Mouse (Mus musculus): ENCODE measurements around the gene Arhgap24.
"Not testable (repeated sequence)": the region's sequence is repeated elsewhere in the genome, so short reads cannot be mapped to it uniquely, and the experiment has no call there.

Arhgap24 gene

DNA sequence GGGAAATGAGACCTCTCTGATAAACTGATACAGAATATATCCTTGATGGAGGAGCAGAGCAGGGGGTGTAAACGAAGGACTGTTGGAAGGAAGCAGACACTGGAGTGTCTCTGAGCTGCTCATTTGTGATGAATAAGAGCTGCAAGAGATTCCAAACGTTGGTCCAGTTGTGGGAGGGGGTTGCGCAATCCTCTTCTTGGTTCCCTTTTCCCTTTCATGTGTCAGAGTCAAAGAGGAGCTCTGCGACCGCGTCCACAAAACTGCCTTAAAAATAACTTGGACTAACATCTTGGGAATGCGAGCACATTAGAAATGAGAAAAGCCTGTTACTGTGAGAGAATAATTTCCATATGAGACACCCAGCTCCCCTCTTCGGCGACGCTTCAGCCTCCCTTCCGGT lies 312.3 kb downstream of the Arhgap24 start:
- no peak for DNase-seq (ENCODE audit: low spot score in 2 of 2)

- DNase-seq (ENCODE audit: low spot score in 2 of 2) = no peak
Measured at GRCm38 (mm10) chr5:102801469-102801868, 320.3 kb downstream of the Arhgap24 start.

DNA sequence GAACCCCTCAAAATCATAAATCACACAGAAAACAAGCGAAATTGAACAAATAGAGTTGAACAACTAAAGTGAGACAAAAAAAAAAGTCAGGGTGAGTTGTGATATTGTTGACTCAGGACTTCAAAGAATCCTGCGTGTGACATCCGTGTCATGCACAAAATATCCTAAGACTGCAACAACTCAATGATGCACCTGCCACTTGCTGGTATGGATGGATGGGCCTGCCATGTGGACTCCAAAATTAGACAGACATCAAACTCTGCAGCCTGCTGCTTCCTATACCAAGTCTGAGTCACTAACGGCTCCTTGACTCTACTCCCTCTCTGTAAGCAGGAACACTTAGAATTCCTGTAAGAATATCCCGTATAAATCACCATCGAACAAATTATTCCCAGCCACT lies 321.6 kb downstream of the Arhgap24 start:
- DNase-seq (ENCODE audit: low spot score in 2 of 2) = no peak

- DNase-seq (ENCODE audit: low spot score in 2 of 2) = no peak
Measured at GRCm38 (mm10) chr5:102803675-102804074, 322.5 kb downstream of the Arhgap24 start.

DNA sequence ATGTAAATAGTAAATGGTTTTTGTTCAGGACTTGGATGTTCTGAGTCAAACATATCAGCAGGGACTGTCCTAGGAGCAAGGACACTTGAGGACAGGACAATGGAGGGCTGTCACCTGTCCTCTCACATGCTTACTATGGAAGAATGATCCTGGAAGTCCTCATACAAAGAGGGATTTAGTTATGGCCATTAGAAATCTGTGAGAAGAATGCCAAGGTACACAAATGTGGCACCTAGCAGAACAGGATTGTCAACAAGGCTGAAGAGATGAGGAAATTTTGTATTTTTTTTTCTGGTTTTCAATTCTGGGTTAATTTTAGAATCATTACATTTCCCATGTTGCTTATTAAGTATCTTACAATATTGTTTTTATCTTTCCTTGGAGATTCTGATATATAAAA lies 326.3 kb downstream of the Arhgap24 start:
- DNase-seq (ENCODE audit: low spot score in 2 of 2) = no peak

- DNase-seq (ENCODE audit: low spot score in 2 of 2) = no peak
Measured at GRCm38 (mm10) chr5:102810366-102810957, 329.3 kb downstream of the Arhgap24 start.

- no peak for DNase-seq (ENCODE audit: low spot score in 2 of 2)
Measured at GRCm38 (mm10) chr5:102813271-102813670, 332.1 kb downstream of the Arhgap24 start.

GRCm38 (mm10) chr5:102817641-102818040 lies 336.4 kb downstream of the Arhgap24 start:
- DNase-seq (ENCODE audit: low spot score in 2 of 2) = no peak

GRCm38 (mm10) chr5:102825538-102825937 lies 344.3 kb downstream of the Arhgap24 start:
- no peak for DNase-seq (ENCODE audit: low spot score in 2 of 2)

DNA sequence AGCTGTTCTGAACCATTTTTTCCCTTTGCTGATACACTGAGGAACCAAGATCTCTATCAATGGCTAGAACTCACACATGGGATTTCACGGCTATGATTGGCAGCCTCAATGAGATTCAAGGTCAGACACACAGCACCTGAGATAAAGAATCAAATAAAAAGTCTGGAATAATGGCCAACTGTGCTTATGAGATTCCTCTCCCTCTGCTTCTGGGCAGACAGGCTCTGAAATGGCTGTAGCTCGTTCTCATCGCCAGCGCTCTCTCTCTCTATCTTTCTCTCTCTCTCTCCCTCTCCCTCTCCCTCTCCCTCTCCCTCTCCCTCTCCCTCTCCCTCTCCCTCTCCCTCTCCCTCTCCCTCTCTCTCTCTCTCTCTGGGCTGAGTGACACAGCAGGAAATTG lies 357.9 kb downstream of the Arhgap24 start:
- DNase-seq (ENCODE audit: low spot score in 2 of 2) = no peak

DNA sequence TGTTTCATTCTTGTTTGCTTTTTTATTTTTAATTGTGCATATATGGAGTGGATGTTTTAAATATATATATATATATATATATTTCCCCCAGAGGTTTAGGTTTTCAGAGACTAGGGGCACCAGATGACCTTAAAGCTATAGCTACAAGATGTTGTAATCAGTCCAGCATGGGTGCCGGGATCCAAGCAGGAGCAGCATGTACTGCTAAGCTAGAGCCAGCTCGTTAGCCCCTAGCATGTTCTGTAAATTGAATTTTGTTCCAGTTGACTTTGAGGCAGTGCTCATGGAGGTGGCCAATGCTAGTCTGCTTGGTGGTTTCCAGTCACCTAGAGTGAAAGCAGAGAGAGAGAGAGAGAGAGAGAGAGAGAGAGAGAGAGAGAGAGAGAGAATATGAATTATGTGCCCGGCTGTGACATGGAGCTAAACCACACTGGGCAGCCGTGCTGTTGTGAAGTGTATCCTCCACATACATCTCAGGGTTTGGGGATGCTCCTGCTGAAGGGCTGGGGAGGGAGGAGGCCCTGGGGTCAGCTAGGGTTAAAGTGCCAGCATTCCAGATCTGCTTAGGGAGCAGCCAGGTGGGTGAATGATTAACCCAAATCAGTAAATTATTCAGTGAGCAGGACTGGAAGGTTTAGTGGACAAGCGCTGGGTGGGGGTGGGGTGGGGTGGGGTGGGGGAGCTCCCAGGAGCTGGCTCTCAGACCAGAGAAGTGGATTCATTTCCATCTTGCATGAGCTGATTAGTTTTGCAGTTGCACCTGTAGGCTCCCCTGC lies 362.9 kb downstream of the Arhgap24 start:
- DNase-seq (ENCODE audit: low spot score in 2 of 2) = no peak

DNA sequence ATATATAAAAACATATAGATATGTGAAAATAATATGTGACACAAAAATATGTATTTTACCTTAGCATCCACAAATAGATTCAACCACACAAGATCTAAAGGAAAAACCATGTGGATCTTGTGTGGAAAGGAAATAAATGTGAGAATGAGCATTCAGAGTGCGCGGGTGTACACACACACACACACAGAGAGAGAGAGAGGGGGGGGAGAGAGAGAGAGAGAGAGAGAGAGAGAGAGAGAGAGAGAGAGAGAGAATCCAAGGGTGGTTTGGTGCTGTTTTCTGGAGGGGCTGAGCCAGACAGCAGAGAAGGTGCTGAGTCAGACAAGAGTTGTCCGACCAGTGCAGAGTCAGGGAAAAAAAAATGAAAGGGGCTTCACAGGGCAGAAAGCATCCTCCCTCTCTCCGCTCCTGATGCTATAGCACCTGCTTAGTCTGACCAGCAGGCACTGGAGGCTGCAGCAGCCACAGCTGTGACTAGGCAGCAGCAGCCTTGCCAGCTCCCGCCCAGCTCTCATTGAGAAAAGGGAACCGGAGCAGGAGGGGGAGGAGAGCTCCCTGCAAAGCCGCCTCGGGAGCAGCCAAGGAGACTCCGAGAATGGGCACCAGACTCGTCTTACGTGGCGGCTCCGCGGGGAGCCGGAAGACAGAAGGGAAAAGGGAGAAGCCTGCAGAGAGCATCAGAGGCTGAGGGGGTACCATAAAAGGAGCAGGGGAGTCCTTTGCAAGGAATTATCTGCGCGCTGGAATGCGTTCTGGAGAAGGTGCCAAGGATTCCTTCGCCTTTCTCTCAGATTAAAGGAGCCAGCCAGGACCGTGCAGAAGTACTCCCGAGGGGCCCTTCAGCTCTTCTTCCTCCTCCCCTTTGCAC lies 363.8 kb downstream of the Arhgap24 start:
- peak; percentile 73 to 74 for DNase-seq (ENCODE audit: low spot score in 2 of 2)

DNA sequence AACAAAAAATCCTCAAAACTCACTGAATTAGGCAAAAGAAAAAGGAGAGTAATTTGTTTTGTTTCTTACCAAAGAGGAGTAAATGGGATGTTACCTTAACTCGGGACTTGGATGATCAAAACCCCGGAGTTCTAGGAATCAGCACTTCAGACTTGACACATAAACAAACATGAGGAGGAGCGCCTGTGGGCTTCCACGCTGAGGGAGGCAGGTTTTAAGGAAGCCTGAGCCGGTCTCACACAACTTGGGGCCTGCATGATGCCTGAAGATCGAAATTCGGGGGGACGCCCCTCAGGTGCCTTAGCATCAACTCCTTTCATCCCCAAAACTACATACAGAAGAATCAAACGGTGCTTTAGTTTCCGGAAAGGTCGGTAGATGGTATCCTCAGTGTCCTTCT lies 364.6 kb downstream of the Arhgap24 start:
- no peak for DNase-seq (ENCODE audit: low spot score in 2 of 2)

- no peak for DNase-seq (ENCODE audit: low spot score in 2 of 2)
Measured at GRCm38 (mm10) chr5:102847859-102848258, 366.7 kb downstream of the Arhgap24 start.

GRCm38 (mm10) chr5:102851761-102852160 lies 370.6 kb downstream of the Arhgap24 start:
- no peak for DNase-seq (ENCODE audit: low spot score in 2 of 2)

- DNase-seq (ENCODE audit: low spot score in 2 of 2) = no peak
Measured at GRCm38 (mm10) chr5:102853750-102854149, 372.6 kb downstream of the Arhgap24 start.

GRCm38 (mm10) chr5:102855805-102856204 lies 374.6 kb downstream of the Arhgap24 start:
- DNase-seq (ENCODE audit: low spot score in 2 of 2) = no peak

- no peak for DNase-seq (ENCODE audit: low spot score in 2 of 2)
Measured at GRCm38 (mm10) chr5:102858047-102858446, 376.9 kb downstream of the Arhgap24 start.

DNA sequence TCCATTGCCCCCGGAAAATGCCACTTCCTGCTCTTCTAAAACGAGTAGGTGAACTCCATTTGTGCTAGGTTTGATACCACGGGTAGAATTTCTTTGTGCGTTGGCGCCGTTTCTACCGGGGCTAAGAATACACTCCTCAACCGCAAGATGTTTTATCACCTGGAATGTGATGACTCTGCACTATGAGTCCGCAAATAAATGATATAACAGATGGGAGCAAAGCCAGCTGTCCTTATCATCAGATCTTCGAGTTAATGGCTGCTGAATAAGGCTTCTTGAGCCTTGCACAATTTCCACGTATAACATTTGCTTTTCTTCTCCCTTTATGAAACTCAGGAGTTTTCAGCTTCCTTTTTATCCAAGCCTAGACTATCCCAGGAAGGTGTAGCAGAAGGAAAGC lies 378.6 kb downstream of the Arhgap24 start:
- DNase-seq (ENCODE audit: low spot score in 2 of 2) = no peak

GRCm38 (mm10) chr5:102868196-102868595 lies 387.0 kb downstream of the Arhgap24 start:
- DNase-seq (ENCODE audit: low spot score in 2 of 2) = no peak

- DNase-seq (ENCODE audit: low spot score in 2 of 2) = not testable (repeated sequence)
Measured at GRCm38 (mm10) chr5:102872996-102873395, 391.8 kb downstream of the Arhgap24 start.

GRCm38 (mm10) chr5:102874605-102875298 lies 393.6 kb downstream of the Arhgap24 start:
- DNase-seq (ENCODE audit: low spot score in 2 of 2) = peak in 1 of 2 experiments; percentile 58
